Mouse (Mus musculus) stomach, postnatal 0 days (tissue): Measurements from ENCODE around the gene Nr2e1.

Experiments
- CTCF ChIP-seq: IDR thresholded peaks from 2 replicates; pipeline ENCODE4 v1.5.1; 2016; ENCODE audit warnings: antibody characterized with exemption, low read depth, mild to moderate bottlenecking, moderate library complexity
- EP300 ChIP-seq: optimal IDR thresholded peaks from 2 replicates; pipeline ENCODE3; 2016; ENCODE audit warnings: antibody characterized with exemption

GRCm38 (mm10) chr10:42578698-42579474, 4.5 kb downstream of the Nr2e1 start:
- TF ChIP-seq CTCF, result no peak
- TF ChIP-seq EP300, result no peak
